In the genomic region with DNA sequence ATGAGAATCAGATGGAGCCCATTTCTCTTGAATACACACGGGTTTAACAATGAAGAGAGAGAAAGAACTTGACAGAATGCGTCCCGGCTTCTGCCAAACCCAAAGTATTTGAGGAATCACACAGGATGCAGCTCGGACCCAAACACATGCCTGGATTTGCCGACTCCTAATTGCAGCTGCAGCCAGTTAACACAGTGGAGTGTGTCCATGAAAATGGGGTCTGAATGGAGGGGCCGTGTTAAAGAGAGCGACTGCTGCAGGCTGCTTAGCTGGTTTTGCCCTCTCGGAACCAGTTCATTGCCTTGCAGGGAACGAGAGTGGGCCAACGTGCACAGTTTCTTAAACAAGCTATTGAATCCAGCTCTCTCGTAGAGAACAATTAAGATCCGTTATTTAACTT, we compare ENCODE assay signal across 27 mouse cellular contexts. TPM values are rescaled to one million over a fixed set of nuclear protein-coding genes. Genes with fewer than 3 reads are reported as not detected.
DNase-seq lines count a peak whose midpoint lies in the region; ATAC-seq and TF ChIP-seq lines count a peak whose summit lies in the region.
"Had no signal": no experiment of that assay in that cellular context is flagged by ENCODE, and none has a peak within 500 bp of the region (broad histone marks: within the 10 kb centered on the region; RNA-seq: fewer than 3 reads in every experiment).

No protein-coding gene starts in this region.

- no peak overlapping the region for H3K4me2 ChIP-seq in forebrain, embryonic 14.5 days (ENCODE audit: low read length)
- no peak overlapping the region for H3K4me2 ChIP-seq in neural tube, embryonic 11.5 days (ENCODE audit: low read depth)
- no peak overlapping the region for H3K4me2 ChIP-seq in neural tube, embryonic 15.5 days
- H3K4me2 ChIP-seq in embryonic facial prominence, embryonic 15.5 days (replicated peaks) = no peak overlapping the region
- H3K4me2 ChIP-seq: heart, embryonic 13.5 days; hindbrain, embryonic 14.5 days had no signal

- H3K4me1 ChIP-seq in forebrain, embryonic 14.5 days (ENCODE audit: control insufficient read depth, insufficient read depth, low read length) = peaks cover 5% of the 10 kb centered on the region; the same call in 1 of the 2 replicates
- peaks cover 14% of the 10 kb centered on the region for H3K4me1 ChIP-seq in forebrain, embryonic 10.5 days
- no peaks in the 10 kb centered on the region for H3K4me1 ChIP-seq in neural tube, embryonic 11.5 days (ENCODE audit: control insufficient read depth, insufficient read depth, low read length)
- no peaks in the 10 kb centered on the region for H3K4me1 ChIP-seq in neural tube, embryonic 15.5 days
- peaks cover 15% of the 10 kb centered on the region; the same call in 1 of the 2 replicates for H3K4me1 ChIP-seq in embryonic facial prominence, embryonic 15.5 days

- no peaks in the 10 kb centered on the region for H3K9me3 ChIP-seq in forebrain, embryonic 14.5 days (replicated peaks; ENCODE audit: control insufficient read depth, low read length)
- H3K9me3 ChIP-seq in forebrain, embryonic 10.5 days = no peaks in the 10 kb centered on the region
- no peaks in the 10 kb centered on the region for H3K9me3 ChIP-seq in neural tube, embryonic 11.5 days (ENCODE audit: control insufficient read depth, low read length)
- H3K9me3 ChIP-seq in neural tube, embryonic 15.5 days (replicated peaks) = no peaks in the 10 kb centered on the region
- no peaks in the 10 kb centered on the region for H3K9me3 ChIP-seq in embryonic facial prominence, embryonic 15.5 days (replicated peaks)
- H3K9me3 ChIP-seq: heart, embryonic 10.5 days; heart, embryonic 13.5 days had no signal

- no peaks in the 10 kb centered on the region for H3K36me3 ChIP-seq in forebrain, embryonic 14.5 days (ENCODE audit: control insufficient read depth, insufficient read depth, low read length)
- no peaks in the 10 kb centered on the region for H3K36me3 ChIP-seq in forebrain, embryonic 10.5 days (replicated peaks)
- H3K36me3 ChIP-seq in neural tube, embryonic 11.5 days (ENCODE audit: control insufficient read depth, insufficient read depth, low read length) = no peaks in the 10 kb centered on the region
- H3K36me3 ChIP-seq in neural tube, embryonic 15.5 days = no peaks in the 10 kb centered on the region
- no peaks in the 10 kb centered on the region for H3K36me3 ChIP-seq in embryonic facial prominence, embryonic 15.5 days
- H3K36me3 ChIP-seq: heart, embryonic 10.5 days; heart, embryonic 13.5 days had no signal

- DNase-seq in forebrain, embryonic 14.5 days (ENCODE audit: low spot score) = peak; percentile 22
- no peak for DNase-seq in forebrain, embryonic 10.5 days (ENCODE audit: extremely low spot score, low spot score)
- DNase-seq in neural tube, embryonic 11.5 days (ENCODE audit: low spot score) = no peak
- DNase-seq in brain, embryonic 14.5 days (ENCODE audit: low read depth) = peak; percentile 64
- DNase-seq in lung, postnatal 36 days = no peak
- DNase-seq: adrenal gland, adult 8-10 months; adrenal gland, postnatal 25 days; cerebellum, adult 2 months; cerebellum, adult 9-11 months; cerebellum, postnatal 25 days; gastrocnemius, postnatal 10 days; gastrocnemius, postnatal 36 days; heart, adult 2 months; heart, postnatal 14 days; heart, postnatal 4 days; kidney, adult 18-20 months had no signal

- no peaks in the 10 kb centered on the region for H3K27me3 ChIP-seq in forebrain, embryonic 14.5 days (replicated peaks; ENCODE audit: control insufficient read depth, insufficient read depth, low read length)
- H3K27me3 ChIP-seq in forebrain, embryonic 10.5 days (ENCODE audit: poor library complexity, severe bottlenecking) = no peaks in the 10 kb centered on the region
- no peaks in the 10 kb centered on the region for H3K27me3 ChIP-seq in neural tube, embryonic 11.5 days (ENCODE audit: control insufficient read depth, insufficient read depth, low read length)
- H3K27me3 ChIP-seq in neural tube, embryonic 15.5 days (replicated peaks) = no peaks in the 10 kb centered on the region
- no peaks in the 10 kb centered on the region for H3K27me3 ChIP-seq in embryonic facial prominence, embryonic 15.5 days
- H3K27me3 ChIP-seq: heart, embryonic 13.5 days had no signal

- 29% methylated on average over 12 of the region's 12 CpGs for WGBS in forebrain, embryonic 14.5 days
- WGBS in forebrain, embryonic 10.5 days = 59% methylated on average over 12 of the region's 12 CpGs
- WGBS in neural tube, embryonic 11.5 days = 63% methylated on average over 12 of the region's 12 CpGs
- WGBS in neural tube, embryonic 15.5 days = 38% methylated on average over 12 of the region's 12 CpGs
- 34% methylated on average over 12 of the region's 12 CpGs for WGBS in embryonic facial prominence, embryonic 15.5 days

- peak; percentile 40; the same call in 1 of the 2 replicates for ATAC-seq in forebrain, embryonic 14.5 days
- 0 out of 2 replicates have a peak, but pooled peaks have one; percentile 31 for ATAC-seq in neural tube, embryonic 11.5 days (ENCODE audit: insufficient read depth, low FRiP score, low TSS enrichment)
- no peak for ATAC-seq in neural tube, embryonic 15.5 days (ENCODE audit: low FRiP score)
- ATAC-seq in embryonic facial prominence, embryonic 15.5 days (ENCODE audit: insufficient number of reproducible peaks, low FRiP score, low TSS enrichment, low read depth) = 0 out of 2 replicates have a peak, but pooled peaks have one; percentile 63
- ATAC-seq: activated CD4-positive, CD25-positive, alpha-beta regulatory T cell, adult 4 months; CD4-positive, CD25-positive, alpha-beta regulatory T cell, adult 4 months; hindbrain, postnatal 0 days; inflammation-experienced regulatory T-cells, adult 6 months; intestine, embryonic 16.5 days had no signal

- no peak for TF ChIP-seq POLR2A in brain, embryonic 14.5 days (IDR thresholded peaks at IDR 0.05; ENCODE audit: borderline replicate concordance, extremely low read depth, insufficient read depth, insufficient read length, poor library complexity, severe bottlenecking)

- TF ChIP-seq CTCF in brain, embryonic 14.5 days (IDR thresholded peaks at IDR 0.05; ENCODE audit: borderline replicate concordance, extremely low read depth, insufficient read depth, insufficient read length) = no peak

- no peak overlapping the region for H3K27ac ChIP-seq in forebrain, embryonic 14.5 days (ENCODE audit: low read depth, low read length)
- no peak overlapping the region for H3K27ac ChIP-seq in forebrain, embryonic 10.5 days
- H3K27ac ChIP-seq in neural tube, embryonic 11.5 days (ENCODE audit: low read depth, low read length) = no peak overlapping the region
- H3K27ac ChIP-seq in neural tube, embryonic 15.5 days (replicated peaks) = no peak overlapping the region
- H3K27ac ChIP-seq in embryonic facial prominence, embryonic 15.5 days (replicated peaks) = 0 out of 2 replicates have a peak overlapping the region, but pooled peaks have one; percentile 5
- H3K27ac ChIP-seq: heart, adult 2 months; heart, embryonic 10.5 days; heart, embryonic 13.5 days; hindbrain, embryonic 14.5 days; hindbrain, postnatal 0 days had no signal

- H3K4me3 ChIP-seq in forebrain, embryonic 14.5 days (ENCODE audit: low read depth, low read length) = no peak overlapping the region
- H3K4me3 ChIP-seq in forebrain, embryonic 10.5 days = no peak overlapping the region
- H3K4me3 ChIP-seq in neural tube, embryonic 11.5 days (ENCODE audit: low read depth, low read length) = no peak overlapping the region
- H3K4me3 ChIP-seq in neural tube, embryonic 15.5 days (replicated peaks) = no peak overlapping the region
- no peak overlapping the region for H3K4me3 ChIP-seq in embryonic facial prominence, embryonic 15.5 days (replicated peaks)
- H3K4me3 ChIP-seq: erythroblast, embryonic 14.5 days; heart, adult 2 months; heart, embryonic 10.5 days; heart, embryonic 13.5 days had no signal

- no peak overlapping the region for H3K9ac ChIP-seq in forebrain, embryonic 14.5 days (ENCODE audit: low read length)
- H3K9ac ChIP-seq in neural tube, embryonic 11.5 days (ENCODE audit: low read length) = no peak overlapping the region
- H3K9ac ChIP-seq in neural tube, embryonic 15.5 days (replicated peaks) = no peak overlapping the region
- no peak overlapping the region for H3K9ac ChIP-seq in embryonic facial prominence, embryonic 15.5 days
- H3K9ac ChIP-seq: heart, embryonic 13.5 days; hindbrain, embryonic 14.5 days had no signal

RNA-seq across cellular contexts. Expression of a gene that starts 14.6 kb away (rescaled TPM):
- 1.3 and 1.9 TPM in 2 replicates for polyA plus RNA-seq in forebrain, embryonic 14.5 days (2014; fragmentation: Nextera tagmentation; extraction: Ambion mirVana)
- 0.80 and 0.83 TPM in 2 replicates for polyA plus RNA-seq in forebrain, embryonic 10.5 days (2016; fragmentation: Nextera tagmentation; extraction: Ambion mirVana)
- polyA plus RNA-seq in neural tube, embryonic 11.5 days (2014; fragmentation: Nextera tagmentation; extraction: Ambion mirVana) = 1.3 and 1.7 TPM in 2 replicates
- polyA plus RNA-seq in neural tube, embryonic 15.5 days (2015; fragmentation: Nextera tagmentation; extraction: Ambion mirVana) = 3.7 and 4.9 TPM in 2 replicates
- 4.6 and 7.5 TPM in 2 replicates for polyA plus RNA-seq in brain, embryonic 14.5 days (2012; rRNA removed)
- 43.0 and 45.2 TPM in 2 replicates for polyA plus RNA-seq in embryonic facial prominence, embryonic 15.5 days (2015; fragmentation: Nextera tagmentation; extraction: Ambion mirVana)

Comparison
In these comparisons a context has a peak if more than half of its experiments do, and no peak if none do; other contexts are left out.
1. DNase-seq: peak in forebrain, embryonic 14.5 days (single experiment) and brain, embryonic 14.5 days (single experiment); none in forebrain, embryonic 10.5 days (single experiment), neural tube, embryonic 11.5 days (single experiment) and lung, postnatal 36 days (single experiment).